Mouse (Mus musculus) liver, embryonic 15.5 days (tissue): Measurements from ENCODE around the gene Eed. TPM values are rescaled to one million over a fixed set of nuclear protein-coding genes. Genes with fewer than 3 reads are reported as not detected.
"Not testable (repeated sequence)": the region's sequence is repeated elsewhere in the genome, so short reads cannot be mapped to it uniquely, and the experiment has no call there.

Source experiments
- ATAC-seq: fragments of 200-750 bp; cut with Nextera tagmentation; 2 replicates; pipeline ENCODE4 v1.8.0; 2017; ENCODE audit warnings: moderate number of reproducible peaks, mild to moderate bottlenecking, moderate library complexity; ENCODE audit not compliant: insufficient read depth
- H3K27ac ChIP-seq: fragments of 300-500 bp; sonication (generic); replicated peaks from 2 replicates; pipeline ENCODE4 v1.5.1; 2015; ENCODE audit warnings: mild to moderate bottlenecking, inconsistent platforms
- H3K27me3 ChIP-seq: fragments of 300-500 bp; sonication (generic); 2 replicates; pipeline ENCODE4 v1.6.1; 2015; ENCODE audit warnings: mild to moderate bottlenecking, inconsistent platforms
- H3K36me3 ChIP-seq: fragments of 300-500 bp; sonication (generic); replicated peaks from 2 replicates; pipeline ENCODE4 v1.6.1; 2015; ENCODE audit warnings: moderate library complexity, mild to moderate bottlenecking, inconsistent platforms
- H3K4me1 ChIP-seq: fragments of 300-500 bp; sonication (generic); replicated peaks from 2 replicates; pipeline ENCODE4 v1.6.1; 2015; ENCODE audit warnings: inconsistent platforms
- H3K4me2 ChIP-seq: fragments of 300-500 bp; sonication (generic); 2 replicates; pipeline ENCODE4 v1.6.1; 2015; ENCODE audit warnings: moderate library complexity, mild to moderate bottlenecking, inconsistent platforms
- H3K4me3 ChIP-seq: fragments of 300-500 bp; sonication (generic); replicated peaks from 2 replicates; pipeline ENCODE4 v1.5.1; 2015; ENCODE audit warnings: mild to moderate bottlenecking, inconsistent platforms
- H3K9ac ChIP-seq: fragments of 300-500 bp; sonication (generic); 2 replicates; pipeline ENCODE4 v1.6.1; 2015; ENCODE audit warnings: moderate library complexity, mild to moderate bottlenecking, inconsistent platforms
- H3K9me3 ChIP-seq: fragments of 300-500 bp; sonication (generic); replicated peaks from 2 replicates; pipeline ENCODE4 v1.6.1; 2016; ENCODE audit warnings: inconsistent platforms
- WGBS: fragments of 180-500 bp; shearing (Covaris S2); methylation state at CpG from one replicate; pipeline ENCODE4 v1.1.7; 2015; ENCODE audit warnings: mixed read lengths; ENCODE audit not compliant: insufficient replicate concordance; 5-methylcytosine and 5-hydroxymethylcytosine counted together
- polyA plus RNA-seq: library from polyadenylated mRNA; unstranded; fragments of >200 nt; fragmentation: Nextera tagmentation; extraction: Ambion mirVana; gene quantifications from 2 replicates; pipeline ENCODE4 v1.2.1, GENCODE M21; 2015

Eed gene
- polyA plus RNA-seq, 1 experiment from 2014 or later, result 31.8 TPM

GRCm38 (mm10) chr7:90006667-90007653 is 26.2 kb upstream of the Eed start:
- no peaks in the 10 kb centered on the region for H3K27me3 ChIP-seq
- H3K9me3 ChIP-seq, result no peaks in the 10 kb centered on the region
- no peak overlapping the region for H3K4me2 ChIP-seq
- ATAC-seq, result no peak
- no peaks in the 10 kb centered on the region for H3K36me3 ChIP-seq
- 61% methylated on average over 8 of the region's 8 CpGs for WGBS
- no peak overlapping the region for H3K9ac ChIP-seq
- H3K4me1 ChIP-seq, result no peaks in the 10 kb centered on the region; the same call in 1 of the 2 replicates
- no peak overlapping the region for H3K4me3 ChIP-seq
- no peak overlapping the region for H3K27ac ChIP-seq

GRCm38 (mm10) chr7:90004781-90005180 is 24.0 kb upstream of the Eed start:
- no peak overlapping the region for H3K27ac ChIP-seq
- no peaks in the 10 kb centered on the region for H3K27me3 ChIP-seq
- 80% methylated on average over 3 of the region's 3 CpGs for WGBS
- H3K9me3 ChIP-seq, result no peaks in the 10 kb centered on the region
- H3K4me3 ChIP-seq, result no peak overlapping the region
- H3K4me1 ChIP-seq, result no peaks in the 10 kb centered on the region; the same call in 1 of the 2 replicates
- H3K36me3 ChIP-seq, result no peaks in the 10 kb centered on the region
- no peak overlapping the region for H3K4me2 ChIP-seq
- no peak for ATAC-seq
- H3K9ac ChIP-seq, result no peak overlapping the region

GRCm38 (mm10) chr7:90002375-90002774 is 21.6 kb upstream of the Eed start:
- no peaks in the 10 kb centered on the region for H3K9me3 ChIP-seq
- no peak for ATAC-seq
- H3K4me2 ChIP-seq, result no peak overlapping the region
- no peaks in the 10 kb centered on the region for H3K36me3 ChIP-seq
- WGBS, result 61% methylated on average over 2 of the region's 2 CpGs
- no peaks in the 10 kb centered on the region for H3K27me3 ChIP-seq
- H3K4me1 ChIP-seq, result peaks cover 13% of the 10 kb centered on the region
- peak overlapping the region; percentile 19; the same call in 1 of the 2 replicates for H3K27ac ChIP-seq
- no peak overlapping the region for H3K4me3 ChIP-seq
- no peak overlapping the region for H3K9ac ChIP-seq

- Histone ChIP-seq H3K9me3 (no peaks in the 10 kb centered on the region), H3K27ac (no peak overlapping the region; the same call in 1 of the 2 replicates), H3K4me3 (no peak overlapping the region), H3K27me3 (no peaks in the 10 kb centered on the region), H3K4me1 (peaks cover 16% of the 10 kb centered on the region), H3K4me2 (no peak overlapping the region), H3K9ac (no peak overlapping the region), H3K36me3 (no peaks in the 10 kb centered on the region)
- 85% methylated on average over 5 of the region's 5 CpGs for WGBS
- no peak for ATAC-seq
These were observed 18.7 kb upstream of the Eed start for GRCm38 (mm10) chr7:89999491-89999890.

GRCm38 (mm10) chr7:89998624-89999006 is 17.8 kb upstream of the Eed start:
- H3K9ac ChIP-seq, result peak overlapping the region; percentile 0; the same call in 1 of the 2 replicates
- H3K9me3 ChIP-seq, result no peaks in the 10 kb centered on the region
- H3K36me3 ChIP-seq, result no peaks in the 10 kb centered on the region
- no peak overlapping the region for H3K4me3 ChIP-seq
- peak overlapping the region; percentile 48 for H3K4me2 ChIP-seq
- 74% methylated on average over 2 of the region's 2 CpGs for WGBS
- peaks cover 16% of the 10 kb centered on the region for H3K4me1 ChIP-seq
- H3K27ac ChIP-seq, result peak overlapping the region; percentile 26; the same call in 1 of the 2 replicates
- H3K27me3 ChIP-seq, result no peaks in the 10 kb centered on the region
- 0 out of 2 replicates have a peak, but pooled peaks have one; percentile 64 for ATAC-seq

- H3K4me2 ChIP-seq, result peak overlapping the region; percentile 48
- 0 out of 2 replicates have a peak overlapping the region, but pooled peaks have one; percentile 26 for H3K27ac ChIP-seq
- H3K4me3 ChIP-seq, result no peak overlapping the region
- WGBS, result 19% methylated on average over 10 of the region's 10 CpGs
- H3K9me3 ChIP-seq, result no peaks in the 10 kb centered on the region
- no peaks in the 10 kb centered on the region for H3K36me3 ChIP-seq
- peaks cover 16% of the 10 kb centered on the region for H3K4me1 ChIP-seq
- peak overlapping the region; percentile 0; the same call in 1 of the 2 replicates for H3K9ac ChIP-seq
- peak; percentile 63 for ATAC-seq
- no peaks in the 10 kb centered on the region for H3K27me3 ChIP-seq
These were observed 17.3 kb upstream of the Eed start for GRCm38 (mm10) chr7:89998006-89998623.

- peaks cover 16% of the 10 kb centered on the region for H3K4me1 ChIP-seq
- WGBS, result 38% methylated on average over 5 of the region's 5 CpGs
These were observed 16.7 kb upstream of the Eed start for GRCm38 (mm10) chr7:89997526-89997925.

GRCm38 (mm10) chr7:89993091-89993490 is 12.3 kb upstream of the Eed start:
- Histone ChIP-seq H3K4me1 (peaks cover 6% of the 10 kb centered on the region), H3K4me2 (no peak overlapping the region), H3K36me3 (no peaks in the 10 kb centered on the region), H3K27ac (no peak overlapping the region), H3K4me3 (no peak overlapping the region), H3K9me3 (no peaks in the 10 kb centered on the region), H3K9ac (no peak overlapping the region), H3K27me3 (no peaks in the 10 kb centered on the region)
- WGBS, result 73% methylated on average over 1 of the region's 1 CpGs
- ATAC-seq, result no peak

More at GRCm38 (mm10) chr7:89997526-89997925, 16.7 kb upstream of the Eed start:
- not testable (repeated sequence) for H3K4me2 ChIP-seq, H3K27me3 ChIP-seq, H3K9me3 ChIP-seq, ATAC-seq, H3K27ac ChIP-seq, H3K36me3 ChIP-seq, H3K9ac ChIP-seq, H3K4me3 ChIP-seq

- H3K9me3 ChIP-seq, result no peaks in the 10 kb centered on the region
- no peaks in the 10 kb centered on the region for H3K27me3 ChIP-seq
- ATAC-seq, result no peak
- H3K4me2 ChIP-seq, result no peak overlapping the region
- H3K4me1 ChIP-seq, result peaks cover 15% of the 10 kb centered on the region
- H3K27ac ChIP-seq, result no peak overlapping the region
- H3K4me3 ChIP-seq, result no peak overlapping the region
- H3K9ac ChIP-seq, result no peak overlapping the region
- no peaks in the 10 kb centered on the region for H3K36me3 ChIP-seq
These were observed 3.6 kb upstream of the Eed start for GRCm38 (mm10) chr7:89984421-89984820.

GRCm38 (mm10) chr7:89983441-89983840 is 2.7 kb upstream of the Eed start:
- peaks cover 23% of the 10 kb centered on the region for H3K4me1 ChIP-seq
- no peak overlapping the region for H3K4me3 ChIP-seq
- H3K27ac ChIP-seq, result no peak overlapping the region
- H3K4me2 ChIP-seq, result no peak overlapping the region
- H3K27me3 ChIP-seq, result no peaks in the 10 kb centered on the region
- H3K36me3 ChIP-seq, result no peaks in the 10 kb centered on the region
- no peak for ATAC-seq
- 78% methylated on average over 2 of the region's 2 CpGs for WGBS
- H3K9ac ChIP-seq, result no peak overlapping the region
- no peaks in the 10 kb centered on the region for H3K9me3 ChIP-seq

- WGBS, result 9% methylated on average over 10 of the region's 10 CpGs
- Histone ChIP-seq H3K9ac (peak overlapping the region; percentile 96), H3K4me2 (peak overlapping the region; percentile 92), H3K4me1 (peaks cover 31% of the 10 kb centered on the region), H3K9me3 (no peaks in the 10 kb centered on the region), H3K4me3 (peak overlapping the region; percentile 99), H3K27ac (peak overlapping the region; percentile 99), H3K27me3 (no peaks in the 10 kb centered on the region), H3K36me3 (peaks cover 6% of the 10 kb centered on the region)
- ATAC-seq, result no peak
These were observed 774 bp upstream of the Eed start for GRCm38 (mm10) chr7:89981557-89981956.
